Mouse (Mus musculus): ENCODE data around the gene Podxl. TPM values are rescaled to one million over a fixed set of nuclear protein-coding genes. Genes with fewer than 3 reads are reported as not detected.

Gene Podxl
- polyA plus RNA-seq, 1 experiment: not detected

GRCm38 (mm10) chr6:31489950-31490349 is 73.8 kb downstream of the Podxl start:
- Histone ChIP-seq H3K27ac (ENCODE audit: insufficient read depth, low read depth, low read length) (no peak overlapping the region), H3K4me1 (ENCODE audit: control insufficient read depth, insufficient read depth, low read length) (peaks cover 14% of the 10 kb centered on the region), H3K4me3 (ENCODE audit: insufficient read depth, low read length) (no peak overlapping the region)
- TF ChIP-seq POLR2A (IDR thresholded peaks at IDR 0.05; ENCODE audit: borderline replicate concordance, low read depth, low read length) (no peak), CTCF (IDR thresholded peaks at IDR 0.05; ENCODE audit: low read depth, low read length) (no peak)

GRCm38 (mm10) chr6:31486601-31487000 is 77.2 kb downstream of the Podxl start:
- peaks cover 14% of the 10 kb centered on the region for H3K4me1 ChIP-seq (ENCODE audit: control insufficient read depth, insufficient read depth, low read length)
- no peak overlapping the region for H3K4me3 ChIP-seq (ENCODE audit: insufficient read depth, low read length)
- H3K27ac ChIP-seq (ENCODE audit: insufficient read depth, low read depth, low read length): 0 out of 2 replicates have a peak overlapping the region, but pooled peaks have one; percentile 12
- no peak for TF ChIP-seq CTCF (IDR thresholded peaks at IDR 0.05; ENCODE audit: low read depth, low read length)
- TF ChIP-seq POLR2A (IDR thresholded peaks at IDR 0.05; ENCODE audit: borderline replicate concordance, low read depth, low read length): no peak

DNA sequence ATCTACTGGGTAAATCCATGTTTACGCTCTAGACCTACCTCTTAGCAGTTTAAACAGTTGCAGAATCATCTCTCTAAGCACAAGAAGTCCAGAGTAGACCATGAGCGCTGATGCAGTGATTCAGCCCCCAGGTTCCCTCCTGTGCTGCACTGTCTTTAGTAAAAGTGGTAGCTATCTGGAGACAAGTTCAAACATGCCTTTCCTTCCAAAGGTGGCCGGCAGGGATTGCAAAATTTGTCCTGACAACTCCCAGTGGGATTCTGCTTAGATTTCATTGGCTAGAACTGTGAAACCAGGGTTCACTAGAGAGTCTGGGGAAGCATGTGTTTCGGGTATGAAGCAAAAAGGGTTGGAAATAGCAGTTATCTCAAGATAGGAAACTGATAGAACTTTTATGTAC is 83.8 kb downstream of the Podxl start:
- Histone ChIP-seq H3K27ac (ENCODE audit: insufficient read depth, low read depth, low read length) (no peak overlapping the region), H3K4me1 (ENCODE audit: control insufficient read depth, insufficient read depth, low read length) (peaks cover 3% of the 10 kb centered on the region), H3K4me3 (ENCODE audit: insufficient read depth, low read length) (no peak overlapping the region)

DNA sequence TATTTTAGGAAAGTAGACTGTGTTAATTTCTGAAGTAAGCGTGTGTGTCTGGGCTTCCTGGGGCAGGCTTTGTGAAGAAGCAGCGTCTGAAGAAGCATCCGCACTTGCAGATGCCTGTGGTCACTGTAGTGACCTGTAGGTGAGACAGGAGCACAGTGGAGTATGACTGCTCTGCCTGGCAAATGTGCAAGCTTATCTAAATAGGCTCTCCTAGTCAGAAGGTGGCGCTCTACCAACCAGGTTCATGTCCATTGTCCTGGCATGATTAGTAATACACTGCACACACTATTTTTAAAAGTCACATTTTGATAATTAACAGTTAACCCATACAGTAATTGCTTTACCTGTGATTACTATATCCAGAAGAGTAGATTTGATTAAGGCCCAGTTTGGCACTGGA is 85.6 kb downstream of the Podxl start:
- Histone ChIP-seq H3K4me3 (ENCODE audit: insufficient read depth, low read length) (no peak overlapping the region), H3K4me1 (ENCODE audit: control insufficient read depth, insufficient read depth, low read length) (peaks cover 3% of the 10 kb centered on the region), H3K27ac (ENCODE audit: insufficient read depth, low read depth, low read length) (no peak overlapping the region)
- TF ChIP-seq POLR2A (IDR thresholded peaks at IDR 0.05; ENCODE audit: borderline replicate concordance, low read depth, low read length): no peak
- TF ChIP-seq CTCF (IDR thresholded peaks at IDR 0.05; ENCODE audit: low read depth, low read length): no peak

More for the DNA sequence above, 83.8 kb downstream of the Podxl start:
- no peak for TF ChIP-seq POLR2A (IDR thresholded peaks at IDR 0.05; ENCODE audit: borderline replicate concordance, low read depth, low read length)
- no peak for TF ChIP-seq CTCF (IDR thresholded peaks at IDR 0.05; ENCODE audit: low read depth, low read length)

Other genes starting within 250 kb of the Podxl start
- 101 and 110 TPM in 2 replicates for gene Mkln1, start 165.2 kb downstream of the Podxl start, polyA plus RNA-seq (2012; ENCODE audit: insufficient read depth, insufficient read length, missing spikeins)